Mouse (Mus musculus) MEL (cell line): ENCODE measurements at regions not wholly inside any gene's neighbourhood (a gene's known extent, or its start where the extent isn't known, plus 50 kb on each side); places are given as distances from the start of the nearest gene placed in this dataset.

Experiments
- ETS1 ChIP-seq: IDR thresholded peaks from 2 replicates; pipeline ENCODE4 v1.6.1; 2012; ENCODE audit warnings: low read depth, mild to moderate bottlenecking, inconsistent platforms, low read length, improper control_type of control experiment, moderate library complexity
- JUND ChIP-seq: IDR thresholded peaks from 2 replicates; pipeline ENCODE4 v1.6.1; 2011; ENCODE audit warnings: low read depth, mild to moderate bottlenecking, improper control_type of control experiment, low read length
- ZC3H11A ChIP-seq: IDR thresholded peaks from 2 replicates; pipeline ENCODE4 v1.6.1; 2012; ENCODE audit warnings: low read depth, mild to moderate bottlenecking, inconsistent platforms, low read length, improper control_type of control experiment

DNA sequence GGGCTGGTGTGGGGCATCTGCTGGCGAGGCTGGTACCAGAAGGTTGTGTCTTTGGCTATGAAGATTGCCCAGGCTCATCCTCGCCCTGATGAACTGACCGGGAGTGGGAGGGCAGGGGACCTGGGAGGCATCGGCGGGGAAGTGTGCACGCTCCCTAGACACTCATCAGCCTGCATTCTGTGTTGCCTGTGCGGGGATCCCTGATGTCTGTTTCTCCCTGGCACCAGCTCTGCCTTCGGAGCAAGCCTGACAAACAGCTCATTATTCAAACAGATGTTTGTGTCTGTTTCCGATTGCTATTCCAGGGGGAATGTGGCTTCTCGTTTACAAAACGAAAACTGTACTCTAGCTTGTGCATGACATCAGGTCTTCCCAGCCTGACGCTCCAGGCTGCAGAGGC is 412.3 kb downstream of the Cdh26 start:
- TF ChIP-seq ETS1 = no peak
- no peak for TF ChIP-seq ZC3H11A
- TF ChIP-seq JUND = no peak
